Mouse (Mus musculus): ENCODE data around the gene Bag3.

DNA sequence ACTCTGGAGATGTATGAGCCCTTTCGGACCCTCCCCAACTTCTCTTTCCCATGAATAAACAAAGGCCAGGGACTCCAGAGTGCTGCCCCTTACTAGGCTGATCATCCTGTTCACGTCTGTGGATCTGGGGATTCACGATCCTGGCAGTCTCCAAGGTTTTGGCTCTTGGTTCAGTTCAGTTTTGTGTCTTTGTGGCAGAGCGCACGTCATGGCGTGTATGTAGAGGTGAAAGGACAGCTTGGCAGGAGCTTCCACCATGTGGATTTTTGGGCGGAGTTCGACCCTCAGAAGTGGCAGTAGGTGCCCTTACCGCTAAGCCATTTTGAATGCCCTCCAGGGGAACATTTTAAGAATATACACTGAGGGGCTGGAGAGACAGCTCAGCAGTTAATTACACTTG is 5.2 kb downstream of the Bag3 start:
- TF ChIP-seq POLR2A (IDR thresholded peaks at IDR 0.05; ENCODE audit: borderline replicate concordance, extremely low read depth, low read depth, low read length) = no peak
- no peak for TF ChIP-seq CTCF (IDR thresholded peaks at IDR 0.05; ENCODE audit: insufficient read depth, low read length)
